Mouse (Mus musculus): Measurements from ENCODE around the gene Pth1r. TPM values are rescaled to one million over a fixed set of nuclear protein-coding genes. Genes with fewer than 3 reads are reported as not detected.

The Pth1r gene
- total RNA-seq, 2 experiments from 2014 or later = 0.82 to 1.1 TPM

GRCm38 (mm10) chr9:110750404-110751187 is 3.7 kb upstream of the Pth1r start:
- DNase-seq (ENCODE audit: low spot score) = no peak

GRCm38 (mm10) chr9:110748451-110748850 is 1.5 kb upstream of the Pth1r start:
- DNase-seq (ENCODE audit: low spot score) = no peak

DNA sequence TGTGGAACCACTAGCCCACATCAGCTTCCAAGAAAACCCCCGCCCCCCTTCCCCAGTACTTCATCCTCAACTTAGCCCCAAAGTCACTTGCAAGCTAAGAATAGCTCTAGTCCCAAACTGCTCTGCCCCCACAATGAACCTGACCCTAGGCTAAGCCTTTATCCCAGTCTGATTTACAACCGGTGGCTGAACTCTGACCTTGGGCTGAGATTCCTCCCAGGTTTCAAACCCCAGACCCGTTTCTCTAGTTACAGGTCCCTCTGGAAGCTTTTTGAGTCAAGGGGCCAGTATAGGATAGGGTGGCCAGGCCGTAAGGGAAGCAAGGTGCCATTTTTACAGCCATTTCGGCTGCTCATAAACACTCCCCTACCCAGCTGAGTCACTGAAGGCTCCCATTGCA is 707 bp downstream of the Pth1r start:
- no peak for DNase-seq (ENCODE audit: low spot score)

GRCm38 (mm10) chr9:110745752-110746151 is 1.2 kb downstream of the Pth1r start:
- DNase-seq (ENCODE audit: low spot score) = no peak

- DNase-seq (ENCODE audit: low spot score) = no peak
These were observed 3.3 kb downstream of the Pth1r start for GRCm38 (mm10) chr9:110743456-110744323.

DNA sequence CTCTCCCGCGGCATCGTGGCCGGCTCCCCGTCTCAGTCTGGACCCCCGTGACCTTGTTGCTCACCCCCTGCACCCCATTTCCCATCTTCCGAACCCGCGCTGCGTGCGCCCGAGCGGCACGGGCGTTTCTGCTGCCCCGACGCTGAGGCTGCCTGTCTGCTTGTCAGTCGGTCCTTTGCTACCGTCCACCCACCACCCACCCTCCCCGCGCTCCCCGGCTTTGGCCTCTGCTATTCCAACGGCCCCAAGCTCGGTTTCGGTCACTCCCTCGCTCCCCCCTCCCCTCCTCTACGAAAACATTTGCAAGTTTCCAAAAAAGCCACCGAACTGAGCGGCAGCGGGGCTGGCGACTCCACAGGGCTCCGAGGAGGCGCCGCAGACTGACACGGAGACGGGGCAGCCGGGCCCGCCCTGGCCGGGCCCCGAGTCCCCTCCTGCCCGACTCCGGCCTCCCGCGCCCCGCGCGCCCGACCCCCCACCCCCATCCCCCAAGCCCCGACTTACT is 3.9 kb downstream of the Pth1r start:
- no peak for DNase-seq (ENCODE audit: low spot score)

- no peak for DNase-seq (ENCODE audit: low spot score)
These were observed 4.5 kb downstream of the Pth1r start for GRCm38 (mm10) chr9:110742295-110742950.

- DNase-seq (ENCODE audit: low spot score) = no peak
These were observed 5.1 kb downstream of the Pth1r start, which contains the start of gene Myl3 for GRCm38 (mm10) chr9:110741711-110742294. Myl3 (plus strand) TSS chr9:110741861.

DNA sequence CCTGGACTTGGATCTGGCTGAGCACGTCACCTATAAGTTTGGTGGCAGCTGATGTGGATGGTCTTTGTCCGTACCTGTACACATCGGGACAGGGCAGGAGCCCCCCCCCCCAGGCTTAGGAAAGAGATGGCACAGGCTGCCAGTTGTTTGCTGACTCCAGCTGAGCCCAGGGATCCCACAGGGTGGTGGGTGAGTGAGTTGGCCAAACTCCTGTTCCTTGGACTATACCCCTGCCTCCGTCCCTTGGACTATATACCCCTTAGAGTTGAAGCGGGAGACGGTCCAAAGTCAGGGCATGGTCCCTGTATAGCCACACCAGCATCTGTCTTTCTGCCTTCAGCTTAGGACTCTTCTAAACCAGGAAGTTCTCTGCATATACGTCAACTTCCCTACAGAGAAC is 7.0 kb downstream of the Pth1r start:
- no peak for DNase-seq (ENCODE audit: low spot score)

DNA sequence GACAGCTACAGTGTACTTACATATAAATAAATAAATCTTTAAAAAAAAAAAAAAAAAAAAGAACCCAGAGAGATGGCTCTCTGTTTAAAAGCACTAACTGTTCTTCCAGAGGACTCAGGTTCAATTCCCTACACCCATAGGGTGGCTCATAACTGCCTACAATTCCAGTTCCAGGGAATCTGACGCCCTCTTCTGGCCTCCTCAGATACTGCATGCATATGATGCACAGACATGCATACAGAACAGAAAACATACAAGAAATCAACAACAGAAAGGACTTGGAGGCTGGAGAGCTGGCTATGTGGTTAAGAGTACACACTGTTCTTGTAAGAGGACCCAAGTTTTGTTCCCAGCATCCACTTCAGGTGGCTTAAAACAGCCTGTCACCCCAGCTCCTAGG is 8.9 kb downstream of the Pth1r start:
- DNase-seq (ENCODE audit: low spot score) = no peak

DNA sequence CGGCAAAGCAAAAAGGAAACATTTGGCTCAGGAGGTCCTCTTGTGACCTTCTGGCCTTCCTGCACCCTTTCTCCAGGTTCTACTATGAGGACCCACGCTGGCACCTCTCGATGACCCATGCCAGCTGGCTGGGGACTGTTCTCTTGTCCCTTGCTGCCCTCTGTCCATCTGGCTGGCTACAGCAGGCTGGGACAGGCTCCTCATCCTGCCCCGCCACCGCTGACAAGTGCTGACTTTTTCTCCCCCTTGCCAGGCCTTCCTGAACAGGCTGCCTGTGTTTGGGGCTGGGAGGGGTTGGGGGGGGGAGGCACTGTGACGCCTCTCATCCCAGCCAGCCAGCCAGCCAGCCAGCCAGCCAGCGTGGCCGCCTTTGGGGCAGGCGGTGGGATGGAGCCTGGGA is 10.6 kb downstream of the Pth1r start:
- no peak for DNase-seq (ENCODE audit: low spot score)

GRCm38 (mm10) chr9:110734154-110734553 is 12.8 kb downstream of the Pth1r start:
- no peak for DNase-seq (ENCODE audit: low spot score)

GRCm38 (mm10) chr9:110733102-110733501 is 13.8 kb downstream of the Pth1r start:
- no peak for DNase-seq (ENCODE audit: low spot score)

- peak; percentile 83 for DNase-seq (ENCODE audit: low spot score)
These were observed 14.3 kb downstream of the Pth1r start for GRCm38 (mm10) chr9:110732623-110733022.

DNA sequence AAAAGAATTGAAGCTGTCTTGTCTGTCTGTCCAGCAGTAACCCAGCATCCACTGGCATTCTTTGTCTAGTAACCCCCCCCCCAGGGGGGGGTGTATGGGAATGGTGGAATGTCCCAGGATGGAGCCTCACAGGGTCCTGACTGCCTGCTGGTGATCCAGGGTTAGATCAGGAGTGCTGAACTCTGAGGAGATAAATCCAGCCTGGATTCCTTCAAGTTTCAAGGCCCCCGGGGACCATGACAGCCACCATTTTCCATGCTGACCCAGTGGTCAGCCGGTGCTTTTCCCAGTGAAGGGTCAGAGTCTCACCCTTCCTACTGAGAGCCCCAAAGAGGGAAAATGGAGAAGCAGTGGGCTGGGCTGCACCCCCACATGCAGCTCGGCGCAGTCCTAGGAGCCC is 15.1 kb downstream of the Pth1r start:
- no peak for DNase-seq (ENCODE audit: low spot score)

GRCm38 (mm10) chr9:110729841-110730240 is 17.1 kb downstream of the Pth1r start:
- peak; percentile 37 for DNase-seq (ENCODE audit: low spot score)

- no peak for DNase-seq (ENCODE audit: low spot score)
These were observed 20.1 kb downstream of the Pth1r start for GRCm38 (mm10) chr9:110726867-110727266.

DNA sequence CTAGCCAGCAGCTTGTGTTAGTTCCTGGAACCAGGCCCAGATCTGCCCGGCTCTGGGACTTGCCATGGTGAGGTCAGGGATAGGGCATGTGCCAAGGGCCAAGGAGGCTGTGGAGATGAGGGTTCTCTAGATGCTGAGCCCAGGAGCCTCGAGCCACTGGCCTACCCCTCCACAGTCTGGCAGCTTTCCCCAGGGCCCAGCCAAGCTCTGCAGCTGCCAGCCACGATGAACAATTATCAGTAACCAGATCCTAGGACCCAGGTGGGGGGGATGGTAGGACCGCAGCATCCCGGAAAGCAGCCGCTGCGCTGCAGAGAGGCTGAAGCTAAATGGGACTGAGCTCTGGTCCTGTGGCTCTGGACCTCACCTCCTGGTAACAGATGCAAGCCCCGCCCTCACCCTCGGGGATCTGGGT is 21.2 kb downstream of the Pth1r start:
- peak; percentile 22 for DNase-seq (ENCODE audit: low spot score)

DNA sequence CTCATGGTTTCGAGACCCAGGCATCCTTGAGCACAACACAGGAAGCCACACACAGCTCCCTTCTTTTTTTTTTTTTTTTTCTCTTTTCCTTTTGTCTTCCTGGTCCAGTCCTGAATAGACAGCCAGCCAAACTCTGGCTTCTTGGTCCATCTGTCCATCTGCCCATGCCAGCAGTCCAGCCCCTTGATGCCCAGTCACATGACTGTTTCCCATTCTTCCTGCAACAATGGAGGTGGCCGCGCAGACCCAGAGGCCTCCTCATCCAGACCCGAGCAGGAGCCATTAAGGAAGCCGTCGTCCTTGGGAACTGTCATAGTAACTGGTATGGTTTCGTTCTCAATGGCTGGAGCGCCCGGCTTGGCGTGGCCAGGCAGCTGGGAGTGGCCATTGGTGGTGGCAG is 24.9 kb downstream of the Pth1r start:
- DNase-seq (ENCODE audit: low spot score) = no peak

GRCm38 (mm10) chr9:110719977-110720376 is 27.0 kb downstream of the Pth1r start:
- DNase-seq (ENCODE audit: low spot score) = no peak

DNA sequence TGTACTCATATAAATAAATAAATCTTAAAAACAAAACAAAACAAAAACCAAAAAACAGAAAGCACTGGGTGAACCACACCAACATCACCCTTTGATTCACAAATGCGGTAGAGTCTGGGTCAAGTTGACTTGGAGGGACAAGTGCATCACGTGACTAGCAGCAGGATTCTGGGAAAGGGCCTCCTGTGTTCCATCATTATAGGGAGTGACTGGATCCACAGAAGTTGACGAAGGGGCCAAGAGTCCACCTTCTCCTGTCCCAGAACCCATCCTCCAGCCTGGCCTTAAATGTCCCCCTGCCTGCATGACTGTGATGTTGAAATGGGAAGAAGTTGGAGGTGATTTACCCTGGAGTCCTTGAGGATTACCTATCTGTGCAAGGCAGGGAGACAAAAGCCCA is 28.1 kb downstream of the Pth1r start:
- DNase-seq (ENCODE audit: low spot score) = no peak
